Mouse (Mus musculus) frontal cortex, adult 2 months (tissue): ENCODE measurements around the gene Ola1. TPM values are rescaled to one million over a fixed set of nuclear protein-coding genes. Genes with fewer than 3 reads are reported as not detected.
A peak's percentile ranks its signal among the peaks of the same experiment; 100 is the strongest.

Source experiments
- DNase-seq, 2 experiments: peaks; one replicate each; pipeline ENCODE4 v3.0.0; 2022; ENCODE audit warnings: low spot score in 1 of 2; ENCODE audit errors: extremely low spot score in 1 of 2
- polyA plus RNA-seq: library from polyadenylated mRNA; depleted of rRNA; stranded (reverse); fragments of >200 nt; gene quantifications from 2 replicates; pipeline ENCODE4 v1.2.3, GENCODE M21; 2012

The Ola1 gene
- polyA plus RNA-seq, 1 experiment, result 73.9 TPM

GRCm38 (mm10) chr2:73069223-73069825 is 149.4 kb downstream of the Ola1 start:
- no peak for DNase-seq

GRCm38 (mm10) chr2:73066307-73067167 is 152.2 kb downstream of the Ola1 start:
- DNase-seq, result no peak

- DNase-seq, result no peak
Measured at GRCm38 (mm10) chr2:73063911-73064619, 154.7 kb downstream of the Ola1 start.

- no peak for DNase-seq
Measured at GRCm38 (mm10) chr2:73060259-73060585, 158.5 kb downstream of the Ola1 start.

GRCm38 (mm10) chr2:73059550-73060258 is 159.0 kb downstream of the Ola1 start:
- peak in 1 of 2 experiments; percentile 19 for DNase-seq

- no peak for DNase-seq
Measured at GRCm38 (mm10) chr2:73058344-73058743, 160.4 kb downstream of the Ola1 start.

GRCm38 (mm10) chr2:73057589-73057988 is 161.1 kb downstream of the Ola1 start:
- DNase-seq, result no peak

GRCm38 (mm10) chr2:73056090-73056956 is 162.4 kb downstream of the Ola1 start:
- DNase-seq, result no peak

GRCm38 (mm10) chr2:73053791-73054490 is 164.8 kb downstream of the Ola1 start:
- DNase-seq, result no peak

GRCm38 (mm10) chr2:73050401-73050800 is 168.3 kb downstream of the Ola1 start:
- DNase-seq, result no peak

- no peak for DNase-seq
Measured at GRCm38 (mm10) chr2:73049977-73050376, 168.7 kb downstream of the Ola1 start.

GRCm38 (mm10) chr2:73049001-73049684 is 169.6 kb downstream of the Ola1 start:
- no peak for DNase-seq

- peak in 1 of 2 experiments; percentile 9 for DNase-seq
Measured at GRCm38 (mm10) chr2:73047061-73047741, 171.5 kb downstream of the Ola1 start.

GRCm38 (mm10) chr2:73046576-73046975 is 172.1 kb downstream of the Ola1 start:
- no peak for DNase-seq

GRCm38 (mm10) chr2:73045505-73045904 is 173.2 kb downstream of the Ola1 start:
- DNase-seq, result no peak
